Mouse (Mus musculus): ENCODE data around the gene Sept11. TPM values are rescaled to one million over a fixed set of nuclear protein-coding genes. Genes with fewer than 3 reads are reported as not detected.

The Sept11 gene
- polyA plus RNA-seq (2021; fragmentation: Nextera tagmentation): 28.5 and 31.4 TPM in 2 replicates
- long read RNA-seq, experiment 1, full-length matches to known transcripts: 27 of 75 reads
- long read RNA-seq, experiment 1, partial matches to known transcripts: 18 of 75 reads
- long read RNA-seq, experiment 1, other reads (novel, unspliced or antisense): 30 of 75 reads
- long read RNA-seq, experiment 2, full-length matches to known transcripts: 132 of 281 reads
- long read RNA-seq, experiment 2, partial matches to known transcripts: 34 of 281 reads
- long read RNA-seq, experiment 2, other reads (novel, unspliced or antisense): 115 of 281 reads

DNA sequence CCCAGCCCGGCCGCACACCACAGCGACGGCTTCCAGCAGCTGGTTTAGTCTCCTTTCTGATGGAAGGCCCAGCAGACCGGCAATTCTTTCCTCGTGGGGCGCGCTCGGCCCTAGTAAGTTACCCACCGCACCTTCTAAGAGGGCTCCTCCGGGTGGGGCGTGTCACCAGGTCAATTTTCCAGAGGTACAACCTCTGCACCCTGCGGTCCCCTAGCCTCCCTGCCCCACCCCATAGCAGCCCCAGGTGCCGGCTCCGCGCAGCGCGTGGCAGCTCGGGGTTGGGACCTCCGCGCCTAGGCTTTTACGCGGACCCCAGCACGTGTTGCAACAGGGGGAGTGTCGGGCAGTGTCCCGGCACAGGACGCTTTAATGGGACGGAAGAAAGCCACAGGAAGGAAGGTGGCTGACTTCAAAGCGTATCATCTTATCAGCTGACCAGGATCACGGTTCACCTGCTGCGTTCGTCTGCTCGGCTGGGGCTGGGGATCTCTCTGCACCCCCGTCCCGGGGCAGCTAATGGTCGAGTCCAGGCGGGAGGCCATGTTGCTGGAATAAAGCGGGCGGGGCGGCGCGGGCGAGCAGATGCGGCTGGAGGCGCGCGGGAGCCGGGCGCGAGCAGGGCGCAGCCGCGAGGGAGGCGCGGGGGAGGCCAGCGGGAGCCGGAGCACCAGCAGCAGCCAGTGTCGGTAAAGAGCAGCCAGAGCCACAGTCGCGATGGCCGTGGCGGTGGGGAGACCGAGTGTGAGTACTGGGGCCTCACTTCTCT lies at the start of gene Sept11:
Sept11 (plus strand) TSS at position 581 of the 766 bp plus-strand sequence.

DNA sequence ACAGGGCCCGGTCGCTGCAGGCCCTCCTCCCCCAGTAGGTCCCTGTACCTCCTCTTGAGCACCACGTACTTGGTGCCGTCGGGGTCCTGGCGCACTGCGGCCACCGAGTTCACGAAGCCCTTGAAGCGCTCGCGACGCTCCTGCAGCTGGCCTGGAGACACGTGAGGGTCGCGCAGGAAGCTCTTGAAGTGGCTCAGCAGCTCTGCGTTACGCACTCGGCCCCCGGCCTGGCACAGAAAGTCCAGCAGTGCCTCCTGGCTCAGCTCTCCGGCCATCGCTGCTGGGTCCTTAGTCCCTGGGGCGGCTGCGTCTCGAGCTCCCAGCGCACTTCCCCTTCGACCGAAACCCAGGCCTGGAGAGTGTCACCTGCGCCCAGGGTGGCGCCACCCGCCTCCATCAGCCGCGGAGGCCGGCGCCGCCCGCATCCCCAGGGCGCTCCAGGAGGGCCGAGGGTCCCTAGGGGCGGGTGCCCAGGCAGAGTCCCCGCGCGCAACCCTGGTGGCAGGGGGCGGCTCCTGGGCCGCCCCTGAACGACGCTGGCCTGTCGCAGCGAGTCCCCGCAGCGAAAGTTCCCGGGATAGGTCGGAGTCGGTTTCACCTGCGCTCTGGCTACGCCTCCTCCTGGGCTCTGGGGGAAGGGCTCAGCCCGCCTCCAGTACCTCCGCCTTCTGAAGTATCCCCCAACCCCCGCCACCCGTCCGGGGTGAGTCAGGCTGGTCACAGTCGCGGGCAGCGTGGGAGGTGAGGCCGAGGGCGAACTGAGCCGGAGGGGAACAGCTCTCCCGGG lies 48.5 kb upstream of the Sept11 start, which contains the start of gene Sowahb:
Sowahb (minus strand) TSS at position 439 of the 787 bp plus-strand sequence.

GRCm38 (mm10) chr5:93206109-93207005 lies 113.1 kb downstream of the Sept11 start, which contains the start of the genes Ccni and 2010109A12Rik:
Ccni (minus strand) TSS chr5:93206495.
2010109A12Rik (plus strand) TSS chr5:93206518.

Other genes starting within 250 kb of the Sept11 start
- 0.88 and 1.5 TPM in 2 replicates for gene Sowahb, start 48.4 kb upstream of the Sept11 start, polyA plus RNA-seq (2021; fragmentation: Nextera tagmentation)
- gene Ccni, start 113.1 kb downstream of the Sept11 start, polyA plus RNA-seq (2021; fragmentation: Nextera tagmentation): 31.0 and 33.4 TPM in 2 replicates
- 0.26 and 0.31 TPM in 2 replicates for gene 2010109A12Rik, start 113.1 kb downstream of the Sept11 start, polyA plus RNA-seq (2021; fragmentation: Nextera tagmentation)
- 6.3 and 6.8 TPM in 2 replicates for gene Ccng2, start 173.8 kb downstream of the Sept11 start, polyA plus RNA-seq (2021; fragmentation: Nextera tagmentation)